Mouse (Mus musculus): ENCODE data around the gene Osbpl11.

The Osbpl11 gene

DNA sequence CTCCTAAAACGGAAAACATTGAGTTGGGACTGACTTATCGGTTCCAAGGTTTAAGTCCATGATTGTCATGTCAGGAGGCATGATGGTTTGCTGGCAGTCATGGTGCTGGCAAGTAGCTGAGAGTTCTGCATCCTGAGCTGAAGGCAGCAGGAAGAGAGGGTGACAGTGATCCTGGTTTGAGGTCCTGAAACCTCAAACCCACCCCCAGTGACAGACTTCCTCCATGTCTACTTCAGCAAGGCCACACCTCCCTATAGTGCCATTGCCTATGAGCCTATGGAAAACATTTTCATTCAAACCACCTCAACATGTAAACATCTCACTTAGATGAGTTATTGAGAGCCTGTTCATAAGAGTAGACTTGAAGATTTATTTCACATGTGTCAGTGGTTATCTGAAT lies 54.4 kb downstream of the Osbpl11 start:
- no peak for DNase-seq (ENCODE audit: low spot score in 2 of 2)

DNA sequence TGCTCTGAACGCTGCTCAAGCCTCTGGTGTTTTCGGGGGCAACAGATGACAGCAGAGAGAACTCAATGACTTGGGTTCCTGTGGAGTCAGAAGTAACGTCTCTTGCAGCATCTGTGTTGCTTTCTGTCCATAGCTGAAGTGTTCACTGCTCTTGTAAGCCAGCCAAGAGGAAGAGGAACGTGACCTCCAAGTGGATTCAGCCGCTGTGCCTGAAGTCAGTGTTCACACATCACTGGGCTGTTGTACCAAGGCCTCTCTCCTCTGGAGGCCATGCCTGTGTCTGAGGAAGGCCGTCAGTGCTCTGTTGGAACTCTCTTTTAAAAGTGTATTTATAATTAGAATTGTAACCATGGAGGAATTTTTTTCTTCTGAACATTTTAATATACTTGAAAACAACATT lies 57.2 kb downstream of the Osbpl11 start:
- no peak for DNase-seq (ENCODE audit: low spot score in 2 of 2)

DNA sequence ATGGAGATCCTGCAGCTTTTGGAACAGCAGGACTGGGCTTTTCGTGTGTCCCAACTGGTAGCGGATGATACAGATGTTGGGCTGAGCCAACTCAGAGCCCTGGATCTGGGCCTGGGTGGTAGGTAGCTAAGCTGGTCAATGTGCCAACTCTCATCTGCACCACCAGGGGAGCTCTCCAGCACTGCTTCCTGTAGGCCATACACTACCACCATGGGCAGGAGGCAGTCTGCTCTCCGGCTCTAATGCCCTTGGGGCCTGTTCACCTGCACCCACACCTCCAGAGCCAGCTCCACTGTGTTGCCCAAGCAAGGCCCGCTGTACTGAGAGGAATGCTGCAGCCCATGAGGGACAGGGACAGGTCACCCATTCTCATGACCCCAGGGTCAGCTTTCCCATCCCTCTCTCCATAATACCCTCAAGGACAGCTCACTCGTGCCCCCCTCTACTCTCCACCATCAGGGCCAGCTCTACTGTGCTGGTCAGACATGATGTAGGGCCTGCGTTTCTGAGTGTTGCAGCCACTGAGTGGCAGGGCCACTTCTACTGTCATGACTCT lies 59.3 kb downstream of the Osbpl11 start:
- peak in 1 of 2 experiments; percentile 15 for DNase-seq (ENCODE audit: low spot score in 2 of 2)

DNA sequence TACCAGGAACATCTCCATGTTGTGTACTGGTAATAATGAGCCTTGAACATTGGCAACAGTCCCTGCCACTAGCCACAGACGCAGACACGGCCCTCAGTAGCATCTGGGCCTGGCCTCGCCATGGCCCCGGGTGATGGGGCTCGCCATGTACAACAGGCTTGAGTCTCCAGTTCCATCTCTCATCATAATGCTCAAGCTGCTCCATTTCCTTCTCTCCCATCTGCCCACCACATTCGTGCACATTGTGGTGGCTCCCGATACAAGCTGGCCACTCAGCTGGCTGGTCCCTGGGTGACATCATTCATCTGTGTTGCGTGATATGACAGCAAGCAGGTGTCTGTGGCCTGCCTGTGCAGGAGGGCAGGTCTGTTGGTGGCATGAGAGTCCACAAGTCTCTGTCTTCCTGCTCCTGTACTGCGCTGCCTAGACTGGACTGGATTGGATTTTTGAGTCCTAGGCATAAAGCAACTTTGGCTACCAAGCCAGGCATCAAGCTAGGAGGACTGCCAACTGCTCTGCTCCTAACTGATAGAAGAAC lies 60.1 kb downstream of the Osbpl11 start:
- no peak for DNase-seq (ENCODE audit: low spot score in 2 of 2)

DNA sequence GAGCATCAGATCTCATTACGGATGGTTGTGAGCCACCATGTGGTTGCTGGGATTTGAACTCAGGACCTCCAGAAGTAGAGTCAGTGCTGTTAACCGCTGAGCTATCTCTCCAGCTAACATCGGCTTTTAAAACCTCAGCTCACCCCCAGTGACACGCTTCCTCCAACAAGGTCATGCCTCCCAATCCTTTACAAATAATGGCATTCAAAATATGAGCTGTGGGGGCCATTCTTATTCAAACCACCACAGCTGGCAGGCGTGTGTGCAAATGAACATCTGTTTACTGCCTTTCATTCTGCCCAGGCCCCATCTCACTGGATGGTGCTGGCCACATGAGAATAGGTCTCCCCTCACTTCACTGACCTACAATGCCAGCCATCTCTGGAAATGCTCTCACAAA lies 61.7 kb downstream of the Osbpl11 start:
- DNase-seq (ENCODE audit: low spot score in 2 of 2): no peak

DNA sequence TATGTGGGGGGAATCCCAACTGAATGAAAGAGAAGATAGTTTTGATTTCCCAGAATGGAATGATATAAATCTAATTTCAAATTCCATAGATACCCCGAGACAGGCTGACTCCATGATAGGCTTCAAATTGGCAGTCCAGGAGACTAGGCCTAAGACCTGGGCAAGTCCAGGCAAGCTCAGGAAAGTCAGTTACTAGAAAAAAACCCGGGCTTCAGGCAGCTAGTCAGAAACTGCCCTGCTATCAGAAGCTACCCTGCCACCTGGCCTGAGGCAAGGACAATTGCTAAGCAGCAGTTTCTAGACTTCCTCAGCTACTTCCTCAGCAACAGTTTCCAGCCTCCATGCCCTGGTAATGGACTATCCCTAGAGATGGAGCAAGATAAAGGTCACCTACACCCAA lies 62.1 kb downstream of the Osbpl11 start:
- no peak for DNase-seq (ENCODE audit: low spot score in 2 of 2)

DNA sequence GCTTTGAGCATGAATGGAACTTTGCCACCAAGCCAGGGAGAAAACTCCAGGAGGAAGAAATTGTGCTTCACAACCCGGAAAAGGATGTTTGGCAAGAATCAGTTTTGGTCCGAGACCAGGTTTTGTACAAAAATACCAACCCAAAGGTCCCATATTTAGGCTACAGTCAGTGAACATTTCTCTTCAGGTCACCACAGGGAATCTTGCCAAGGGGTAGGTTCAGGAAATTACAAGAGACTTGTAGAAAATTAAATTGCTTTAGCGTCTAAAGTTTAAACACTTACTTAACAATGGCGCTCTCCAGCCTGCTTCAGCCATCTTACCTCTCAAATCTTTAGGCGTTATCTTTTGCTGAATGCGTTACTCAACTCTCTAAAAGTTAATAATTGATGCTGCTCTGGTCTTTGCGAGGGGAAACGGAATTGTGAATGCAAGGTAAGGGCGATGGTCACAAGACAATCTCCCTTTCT lies 65.8 kb downstream of the Osbpl11 start:
- DNase-seq (ENCODE audit: low spot score in 2 of 2): no peak

DNA sequence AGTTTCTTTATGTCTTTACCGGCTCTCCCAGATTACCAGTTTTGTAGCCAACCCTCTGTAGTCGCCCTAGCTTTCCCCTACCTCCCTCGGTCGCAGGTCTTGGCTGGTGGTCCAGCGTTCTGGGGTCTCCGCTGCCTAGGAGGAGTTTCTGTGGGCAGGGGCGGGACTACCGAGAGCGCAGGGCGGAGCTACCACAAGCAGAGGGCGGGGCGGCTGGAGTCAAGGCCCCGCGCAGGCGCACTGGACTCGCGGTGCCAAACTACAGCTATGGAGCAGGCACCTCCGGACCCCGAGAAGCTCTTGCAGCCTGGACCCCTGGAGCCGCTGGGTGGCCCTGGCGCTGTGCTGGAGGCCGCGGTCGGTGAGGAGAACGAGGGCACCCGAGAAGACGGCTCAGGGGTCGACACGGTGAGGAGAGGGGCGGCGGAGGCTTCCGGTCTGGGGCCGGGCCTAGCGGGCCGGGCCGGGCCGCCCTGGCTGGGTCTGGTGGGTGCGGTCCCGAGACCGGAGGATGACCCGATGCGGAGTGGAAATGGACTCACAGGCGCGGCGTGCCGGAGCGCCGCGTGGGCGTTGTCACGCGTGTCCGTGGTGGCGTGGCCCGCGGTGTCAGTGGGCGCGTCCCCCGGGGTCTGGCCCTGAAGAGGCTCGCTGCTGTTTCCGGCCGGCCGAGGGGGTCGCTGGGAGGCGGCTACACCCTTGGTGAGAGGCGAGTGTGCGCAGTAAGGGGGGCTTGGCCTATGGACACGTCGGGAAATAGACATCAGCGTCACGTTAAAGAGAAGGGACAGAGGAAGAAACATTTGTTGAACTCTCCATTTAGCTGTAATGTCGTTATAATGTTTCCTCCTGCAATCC lies 66.6 kb downstream of the Osbpl11 start, which contains the start of gene Snx4:
TSS of gene Snx4 (plus strand) at position 249 of the 858 bp plus-strand sequence.
- DNase-seq (ENCODE audit: low spot score in 2 of 2): peak; percentile 92 to 93

DNA sequence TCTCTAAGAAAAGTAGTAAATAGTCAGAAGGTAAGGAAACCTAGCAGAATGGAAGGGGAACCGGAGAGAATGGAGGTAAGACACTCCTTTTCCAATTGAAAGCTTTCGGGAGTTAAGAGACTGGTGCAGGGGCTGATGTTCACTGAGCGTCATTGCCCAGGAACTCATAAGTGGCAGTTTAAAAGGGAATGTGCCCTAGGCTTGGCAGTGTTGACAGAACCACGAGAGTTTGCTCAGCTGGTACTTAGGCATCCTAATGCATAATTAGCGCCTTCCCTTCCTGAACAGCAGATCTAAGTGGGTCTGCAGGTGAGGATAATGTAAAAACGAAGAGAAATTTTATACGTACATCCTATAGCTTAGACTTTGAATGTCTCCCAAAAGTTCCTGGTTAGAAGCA lies 70.7 kb downstream of the Osbpl11 start:
- no peak for DNase-seq (ENCODE audit: low spot score in 2 of 2)

DNA sequence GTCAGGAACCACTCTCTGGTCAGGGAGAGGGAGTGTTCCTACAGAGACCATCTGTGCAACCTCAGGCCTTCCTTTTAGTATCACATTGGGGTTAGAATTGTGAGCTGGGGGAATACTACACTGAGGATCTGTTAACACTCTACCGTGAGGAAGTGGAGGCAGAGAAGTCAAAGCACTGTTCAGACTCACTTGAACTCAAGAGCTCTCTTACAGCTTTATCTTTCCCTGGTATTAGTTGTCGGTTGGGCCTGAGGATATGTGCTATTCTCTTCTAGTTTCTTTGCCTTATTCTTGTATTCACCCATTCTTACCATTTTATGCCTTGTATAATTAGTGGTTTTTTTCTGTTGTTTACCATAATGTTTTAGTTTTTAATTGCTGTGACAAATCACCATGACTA lies 73.7 kb downstream of the Osbpl11 start:
- no peak for DNase-seq (ENCODE audit: low spot score in 2 of 2)

DNA sequence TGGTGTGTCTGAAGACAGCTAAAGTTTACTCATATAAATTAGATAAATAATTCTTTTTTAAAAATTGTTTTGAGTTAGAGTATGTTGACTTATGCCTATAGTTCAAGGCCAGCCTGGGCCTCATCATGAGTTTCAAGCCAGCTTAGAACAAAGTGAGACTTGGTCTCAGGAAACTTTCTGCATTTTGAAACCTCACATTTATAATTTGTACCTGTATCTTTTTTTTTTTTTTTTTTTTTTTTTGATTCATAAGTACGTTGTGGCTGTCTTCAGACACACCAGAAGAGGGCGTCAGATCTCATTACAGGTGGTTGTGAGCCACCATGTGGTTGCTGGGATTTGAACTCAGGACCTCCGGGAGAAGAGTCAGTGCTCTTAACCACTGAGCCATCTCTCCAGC lies 75.0 kb downstream of the Osbpl11 start:
- no peak for DNase-seq (ENCODE audit: low spot score in 2 of 2)

DNA sequence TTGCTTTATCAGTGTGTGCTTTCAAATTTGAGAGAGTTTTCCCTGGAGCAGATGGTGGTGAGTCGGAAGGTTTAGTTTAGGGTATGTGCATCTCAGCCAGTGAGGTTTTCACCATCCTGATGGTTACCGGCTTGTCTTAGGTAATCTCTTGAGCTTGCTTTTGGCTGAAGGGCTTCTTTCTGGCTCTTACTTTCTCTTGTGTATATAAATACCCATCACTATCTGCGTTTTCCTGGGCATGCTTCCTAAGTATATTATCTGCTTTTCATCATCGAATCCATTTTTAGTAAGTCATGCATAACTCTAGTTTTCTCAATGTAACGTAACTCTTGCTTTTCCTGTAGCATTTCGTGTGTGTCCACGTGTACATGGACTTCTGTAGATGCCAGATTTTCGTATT lies 76.0 kb downstream of the Osbpl11 start:
- no peak for DNase-seq (ENCODE audit: low spot score in 2 of 2)

DNA sequence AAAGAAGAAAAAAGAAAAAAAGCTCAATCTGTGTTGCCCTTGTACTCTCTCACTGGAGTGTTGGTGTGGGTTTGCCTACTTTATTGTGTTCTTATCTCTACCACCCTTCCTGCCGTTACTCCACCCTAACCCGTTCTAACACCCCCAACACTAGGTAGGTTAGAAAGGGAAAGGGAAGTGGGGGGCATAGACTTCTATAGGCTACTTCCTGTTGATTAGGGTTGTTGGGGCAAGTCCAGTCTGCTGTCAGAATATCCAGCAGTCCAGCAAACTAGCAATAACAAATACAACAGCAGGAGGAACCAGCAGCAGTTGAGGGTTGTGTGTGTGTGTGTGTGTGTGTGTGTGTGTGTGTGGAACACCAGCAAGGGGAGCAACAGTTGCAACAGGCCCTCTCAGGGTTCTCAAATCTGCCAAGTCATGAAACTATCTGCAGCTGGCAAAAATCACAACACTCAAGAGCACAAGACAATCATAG lies 76.8 kb downstream of the Osbpl11 start:
- DNase-seq (ENCODE audit: low spot score in 2 of 2): peak; percentile 10 to 34

DNA sequence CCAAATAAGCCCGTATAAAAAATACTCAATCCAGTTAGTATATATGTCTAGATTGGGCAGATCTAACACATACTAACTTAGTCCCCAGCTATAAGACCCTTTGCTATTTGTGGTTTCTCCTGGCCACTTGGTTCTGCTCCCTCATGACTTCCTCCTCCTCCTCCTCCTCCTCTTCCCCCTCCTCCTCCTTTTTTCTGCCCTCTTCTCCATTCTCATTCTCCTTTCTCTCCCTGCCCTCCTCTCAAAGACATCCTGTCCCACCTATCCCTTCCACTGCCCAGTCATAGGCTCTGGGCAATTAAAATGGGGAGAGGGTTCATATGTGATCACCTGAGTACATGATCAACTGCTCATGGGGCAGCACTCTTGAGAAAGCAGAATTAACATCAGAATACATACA lies 77.2 kb downstream of the Osbpl11 start:
- no peak for DNase-seq (ENCODE audit: low spot score in 2 of 2)

DNA sequence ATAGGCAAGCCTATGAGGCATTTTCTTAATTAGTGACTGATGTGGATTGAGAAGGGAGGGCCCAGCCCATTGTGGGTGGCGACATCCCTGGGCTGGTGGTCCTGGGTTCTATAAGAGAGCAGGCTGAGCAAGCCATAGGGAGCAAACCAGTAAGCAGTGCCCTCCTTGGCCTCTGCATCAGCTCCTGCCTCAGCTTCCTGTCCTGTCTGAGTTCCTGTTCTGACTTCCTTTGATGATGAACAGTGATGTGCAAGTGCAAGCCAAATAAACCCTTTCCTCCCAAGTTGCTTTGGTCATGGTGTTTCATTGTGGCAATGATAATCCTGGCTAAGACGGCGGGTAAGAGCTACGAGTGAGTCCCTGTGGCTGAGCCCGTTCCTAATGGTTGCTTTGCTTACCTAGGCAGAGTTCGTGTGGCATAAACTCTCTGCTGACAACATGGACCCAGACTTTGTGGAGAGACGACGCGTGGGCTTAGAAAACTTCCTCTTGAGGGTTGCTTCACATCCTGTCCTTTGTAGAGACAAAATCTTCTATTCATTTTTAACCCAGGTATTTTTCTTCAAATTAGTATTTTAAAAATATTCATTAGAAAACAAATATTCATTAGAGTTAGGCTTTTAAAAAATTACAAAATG lies 82.9 kb downstream of the Osbpl11 start:
- DNase-seq (ENCODE audit: low spot score in 2 of 2): no peak

DNA sequence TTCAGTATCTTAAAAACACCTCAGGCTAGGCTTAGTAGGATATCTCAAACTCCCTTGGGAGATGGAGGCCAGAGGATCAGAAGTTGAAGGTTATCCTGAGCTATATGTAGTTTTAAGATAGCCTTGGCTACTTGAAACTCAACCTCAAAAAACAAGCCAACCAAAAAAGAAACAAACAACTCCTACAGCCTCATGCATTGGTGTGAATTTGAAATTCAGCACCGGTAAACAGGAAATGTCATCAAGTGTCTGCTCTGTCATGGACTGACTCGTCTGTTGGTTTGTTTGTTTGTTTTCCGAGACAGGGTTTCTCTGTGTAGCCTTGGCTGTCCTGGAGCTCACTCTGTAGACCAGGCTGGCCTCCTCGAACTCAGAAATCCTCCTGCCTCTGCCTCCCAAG lies 87.0 kb downstream of the Osbpl11 start:
- DNase-seq (ENCODE audit: low spot score in 2 of 2): no peak

DNA sequence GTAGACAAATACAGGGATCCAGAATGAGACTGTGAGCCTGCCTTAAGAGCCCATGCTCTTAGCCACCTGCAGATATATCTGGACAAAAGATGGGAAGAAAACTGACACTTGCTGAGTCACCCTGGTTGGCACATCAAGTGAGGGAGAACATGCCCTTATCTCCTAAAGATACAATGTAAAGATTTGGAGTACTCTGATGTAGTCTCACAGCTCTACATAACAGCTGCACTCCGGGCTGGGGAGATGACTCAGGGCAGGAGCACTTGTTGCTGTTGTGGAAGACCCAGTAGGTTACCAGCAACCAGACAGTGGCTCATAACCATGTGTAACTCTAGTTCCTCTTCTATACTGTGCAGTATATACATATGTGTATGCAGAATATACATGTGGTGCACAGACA lies 98.2 kb downstream of the Osbpl11 start:
- DNase-seq (ENCODE audit: low spot score in 2 of 2): no peak

DNA sequence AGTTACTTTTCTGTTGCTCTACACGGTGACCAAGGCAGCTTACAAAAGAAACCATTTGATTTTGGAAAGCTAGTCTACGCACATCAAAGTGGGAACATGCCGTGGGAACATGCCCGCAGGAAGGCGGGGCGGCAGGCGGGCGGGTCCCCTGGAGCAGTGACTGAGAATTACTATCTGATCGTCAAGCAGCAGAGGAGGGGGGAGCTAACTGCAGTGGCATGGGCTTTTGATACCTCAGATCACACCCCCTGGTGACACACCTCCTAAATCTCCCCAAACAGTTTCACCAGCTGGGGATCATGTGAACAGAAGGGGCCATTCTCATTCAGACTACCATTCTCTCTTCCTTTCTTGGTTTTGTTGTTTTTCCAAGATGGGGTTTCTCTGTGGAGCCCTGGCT lies 103.7 kb downstream of the Osbpl11 start:
- no peak for DNase-seq (ENCODE audit: low spot score in 2 of 2)

DNA sequence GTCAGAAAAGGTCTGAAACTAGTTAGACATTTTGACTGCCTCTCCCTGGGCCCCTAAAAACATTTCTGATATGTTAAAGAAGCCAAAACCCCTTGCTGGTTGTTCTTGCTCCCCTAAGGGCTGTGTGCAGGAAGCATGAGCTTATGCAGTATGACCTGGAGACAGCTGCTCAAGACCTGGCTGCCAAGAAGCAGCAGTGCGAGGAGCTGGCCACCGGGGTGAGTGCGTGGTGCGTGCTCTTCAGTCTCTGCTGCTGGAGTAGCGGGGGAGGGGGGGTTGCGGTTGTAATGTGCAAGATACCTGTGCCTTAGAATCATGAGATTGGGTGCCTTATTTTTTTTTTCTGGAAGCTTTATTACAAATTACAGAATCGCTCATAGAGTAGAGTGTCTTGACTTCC lies 105.1 kb downstream of the Osbpl11 start:
- no peak for DNase-seq (ENCODE audit: low spot score in 2 of 2)

DNA sequence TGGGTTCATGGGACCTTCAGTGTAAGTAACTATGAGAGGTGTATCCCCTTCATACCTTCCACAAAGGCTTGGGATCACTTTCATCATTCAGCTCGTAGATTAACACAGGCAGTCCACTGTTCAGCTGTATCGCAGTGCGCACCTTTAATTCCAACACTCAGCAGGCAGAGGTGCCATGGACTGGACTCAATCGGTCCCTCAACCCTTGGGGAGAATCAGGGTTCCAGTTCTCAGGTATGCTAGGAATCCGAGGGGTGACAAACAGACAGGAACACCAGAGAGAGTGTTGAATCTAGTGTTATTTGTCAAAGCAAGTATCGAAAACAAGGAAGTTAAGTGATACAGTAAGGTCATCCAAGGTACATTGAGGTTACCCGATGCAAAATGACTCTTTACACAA lies 107.4 kb downstream of the Osbpl11 start:
- no peak for DNase-seq (ENCODE audit: low spot score in 2 of 2)

Data from natural killer cell, adult 2 months (primary cell).